Mouse (Mus musculus) left cerebral cortex, postnatal 25 days (tissue): ENCODE data around the gene Rplp1. TPM values are rescaled to one million over a fixed set of nuclear protein-coding genes. Genes with fewer than 3 reads are reported as not detected.

Experiments used
- DNase-seq, 2 experiments: peaks; one replicate each; pipeline ENCODE4 v3.0.0; 2022; ENCODE audit warnings: low spot score in 2 of 2, mixed read lengths in 1 of 2
- intact Hi-C: fragments of 180-260 bp; cut with DNase I; formaldehyde crosslinking; loops from one replicate; pipeline ENCODE4 v1.15.1; 2025
- total RNA-seq, 2 experiments: library from RNA; stranded (reverse); gene quantifications; 2 replicates each; pipeline ENCODE4 v1.2.3; 2021

The Rplp1 gene
- 1,000 to 10,000 TPM; 1,342 to 1,349 TPM for total RNA-seq

GRCm38 (mm10) chr9:61914203-61914916 lies at the start of gene Rplp1:
Gene Rplp1 (minus strand): TSS chr9:61914542.
- DNase-seq, result peak; percentile 96 to 98
- intact Hi-C loops, result no loop called here

GRCm38 (mm10) chr9:61963356-61963755 lies 49.0 kb upstream of the Rplp1 start:
- DNase-seq, result no peak
- intact Hi-C loops, result no loop called here

- intact Hi-C loops, result no loop called here
- no peak for DNase-seq
These were observed 46.8 kb upstream of the Rplp1 start for GRCm38 (mm10) chr9:61961181-61961580.

- intact Hi-C loops, result no loop called here
- DNase-seq, result no peak
These were observed 46.4 kb upstream of the Rplp1 start for GRCm38 (mm10) chr9:61960753-61961152.

GRCm38 (mm10) chr9:61959921-61960569 lies 45.7 kb upstream of the Rplp1 start:
- intact Hi-C loops, result no loop called here
- DNase-seq, result no peak

DNA sequence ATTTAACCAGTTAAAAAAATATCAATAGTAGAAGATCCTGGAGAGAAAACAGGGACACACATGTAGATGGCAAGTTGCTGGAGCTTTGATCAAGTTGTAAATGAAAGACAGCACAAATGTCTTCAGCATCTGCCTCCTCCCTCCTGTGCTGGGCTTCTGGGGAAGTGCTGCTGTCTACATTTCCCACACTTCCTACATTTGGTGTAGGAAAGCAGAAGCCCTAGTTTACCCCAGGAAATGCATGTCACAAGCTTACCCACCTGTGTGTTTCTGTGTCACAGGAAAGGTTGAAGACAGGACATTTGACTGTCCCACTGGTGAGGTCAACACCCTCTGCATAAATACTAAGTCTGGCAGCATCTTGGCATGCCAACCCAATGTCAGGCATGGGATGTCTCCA lies 40.4 kb upstream of the Rplp1 start:
- intact Hi-C loops, result no loop called here
- DNase-seq, result no peak

DNA sequence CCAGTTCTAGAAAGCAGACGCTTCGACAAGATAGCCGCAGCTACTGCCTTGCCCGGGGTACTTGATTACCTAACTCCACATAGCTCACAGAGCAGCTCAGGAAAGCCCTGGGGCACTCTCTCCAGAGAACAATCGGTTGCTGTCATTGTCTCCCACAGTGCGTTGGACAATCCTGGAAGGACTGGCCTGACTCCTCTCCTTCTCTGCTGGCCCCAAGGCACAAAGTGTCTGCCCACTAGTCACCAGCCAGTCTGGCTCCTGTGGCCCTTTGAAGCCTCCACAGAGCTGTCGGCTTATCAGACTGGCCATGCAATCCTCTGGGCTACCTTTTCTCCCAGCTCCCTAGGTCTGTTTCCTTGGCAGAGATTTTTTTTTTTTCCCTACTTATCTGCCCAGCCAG lies 37.9 kb upstream of the Rplp1 start:
- DNase-seq, result no peak
- intact Hi-C loops, result no loop called here

- intact Hi-C loops, result loop anchor here (2.0 to 5.0 kb wide), 3 partner anchors 95 to 297 kb away; partner anchors contain the start of gene Glce
- peak; percentile 71 to 73 for DNase-seq
These were observed 33.3 kb upstream of the Rplp1 start for GRCm38 (mm10) chr9:61947402-61948346.

DNA sequence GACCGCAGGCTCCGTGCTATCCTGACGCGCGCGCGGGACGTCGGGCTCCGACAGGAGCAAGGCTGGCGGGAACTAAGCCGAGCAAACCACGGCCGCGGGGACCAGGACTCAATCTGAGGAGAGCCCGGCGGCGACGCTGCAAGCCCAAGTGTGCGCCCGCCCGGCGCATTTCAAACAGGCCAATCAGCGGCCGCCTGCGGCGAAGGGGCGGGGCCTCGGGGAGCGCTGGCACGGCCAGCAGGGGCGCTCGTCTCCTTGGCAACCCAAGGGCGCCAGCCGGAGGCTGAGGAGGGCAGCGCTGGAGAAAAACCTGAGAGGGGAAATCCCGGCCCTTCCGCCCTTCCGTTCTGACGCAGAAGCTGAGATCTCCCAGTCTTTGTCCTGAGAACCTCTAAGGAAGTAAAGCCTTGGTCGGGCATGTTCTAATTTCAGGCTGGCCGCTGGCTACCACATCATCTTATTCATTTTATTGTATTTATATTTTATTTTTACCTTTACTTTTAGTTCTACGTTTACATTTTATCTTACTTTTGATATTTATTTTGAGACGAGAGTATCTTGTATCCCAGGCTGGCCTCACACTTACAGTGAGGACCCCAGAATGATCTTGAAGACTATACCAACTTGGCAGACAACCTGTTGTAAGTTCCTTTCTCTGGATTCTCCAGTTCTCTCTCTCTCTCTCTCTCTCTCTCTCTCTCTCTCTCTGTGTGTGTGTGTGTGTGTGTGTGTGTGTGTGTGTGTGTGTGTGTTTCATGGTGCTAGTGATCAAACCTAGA lies 32.5 kb upstream of the Rplp1 start, which contains the start of gene Kif23:
Kif23 (minus strand) TSS at position 152 of the 779 bp plus-strand sequence.
- DNase-seq, result peak; percentile 95
- intact Hi-C loops, result loop anchor here (5.0 kb wide), 2 partner anchors 95 to 175 kb away; partner anchors contain the start of gene Glce

DNA sequence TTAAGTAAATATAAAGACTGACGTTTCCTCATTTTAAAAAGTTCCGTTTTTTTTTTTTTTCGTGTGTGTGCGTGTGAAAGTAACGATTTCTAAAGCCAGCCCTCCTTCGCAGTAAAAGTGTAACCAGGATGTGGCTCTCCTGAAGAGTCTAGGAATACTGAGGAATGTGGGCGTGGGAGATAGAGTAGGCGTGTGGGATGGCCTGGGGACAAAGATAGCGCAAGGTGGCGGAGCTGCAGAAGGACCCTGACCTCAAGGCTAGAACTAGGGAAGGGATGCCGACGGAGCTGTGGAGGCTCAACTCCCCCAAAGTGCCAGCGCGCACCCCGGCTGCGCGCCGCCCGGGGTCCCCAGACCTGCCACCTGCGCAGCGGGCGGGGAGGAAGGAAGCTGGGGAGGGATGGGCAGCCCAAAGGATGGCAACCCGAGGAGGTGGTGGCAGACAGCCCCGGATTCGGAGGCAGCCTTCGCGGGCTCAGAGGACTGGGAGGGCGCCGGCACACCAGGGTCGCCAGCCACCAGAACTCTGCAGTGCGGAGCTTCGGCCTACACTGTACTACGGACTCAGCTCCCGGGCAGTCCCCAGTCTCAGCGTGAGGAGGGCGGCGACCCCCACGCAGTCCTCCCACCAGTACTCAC lies 31.8 kb upstream of the Rplp1 start:
- intact Hi-C loops, result loop anchor here (5.0 kb wide), 2 partner anchors 96 to 176 kb away; partner anchors contain the start of gene Glce
- DNase-seq, result peak in 1 of 2 experiments; percentile 27

DNA sequence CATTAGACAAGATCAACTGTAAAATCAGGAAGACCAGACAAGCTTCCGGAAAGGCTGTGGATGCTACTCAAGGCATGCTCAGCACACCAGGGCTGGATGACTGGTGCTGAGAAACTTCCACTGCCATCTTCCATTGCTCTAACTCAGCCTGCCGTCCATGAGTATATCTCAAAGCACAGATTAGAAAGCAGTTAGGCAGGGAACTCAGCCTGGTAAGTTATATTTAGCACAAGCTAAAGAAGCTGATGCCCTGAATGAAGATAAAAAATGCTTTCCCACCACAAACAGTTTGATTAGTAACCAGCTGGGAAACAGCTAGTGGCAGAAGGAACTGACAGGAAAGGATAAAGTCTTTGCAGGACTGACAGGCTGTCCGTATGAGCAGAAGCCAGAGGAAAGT lies 26.7 kb upstream of the Rplp1 start:
- DNase-seq, result no peak
- intact Hi-C loops, result no loop called here

DNA sequence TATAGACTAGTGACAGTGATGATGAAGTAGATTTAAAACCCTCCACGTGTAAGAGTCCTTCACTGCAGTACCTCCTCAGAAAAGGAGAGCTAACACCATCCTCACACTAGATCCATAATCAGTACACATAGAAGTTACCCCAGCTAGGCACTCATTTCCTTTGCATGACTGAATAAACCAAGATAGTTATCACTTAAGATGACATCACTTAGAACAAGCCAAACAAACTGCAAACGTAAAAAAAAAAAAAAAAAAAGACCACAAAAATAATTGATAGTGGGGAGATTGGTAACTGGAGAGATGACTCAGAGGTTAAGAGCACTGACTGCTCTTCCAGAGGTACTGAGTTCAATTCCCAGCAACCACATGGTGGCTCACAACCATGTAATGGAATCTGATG lies 19.0 kb upstream of the Rplp1 start:
- DNase-seq, result no peak
- intact Hi-C loops, result no loop called here

- intact Hi-C loops, result no loop called here
- no peak for DNase-seq
These were observed 17.7 kb upstream of the Rplp1 start for GRCm38 (mm10) chr9:61932009-61932408.

DNA sequence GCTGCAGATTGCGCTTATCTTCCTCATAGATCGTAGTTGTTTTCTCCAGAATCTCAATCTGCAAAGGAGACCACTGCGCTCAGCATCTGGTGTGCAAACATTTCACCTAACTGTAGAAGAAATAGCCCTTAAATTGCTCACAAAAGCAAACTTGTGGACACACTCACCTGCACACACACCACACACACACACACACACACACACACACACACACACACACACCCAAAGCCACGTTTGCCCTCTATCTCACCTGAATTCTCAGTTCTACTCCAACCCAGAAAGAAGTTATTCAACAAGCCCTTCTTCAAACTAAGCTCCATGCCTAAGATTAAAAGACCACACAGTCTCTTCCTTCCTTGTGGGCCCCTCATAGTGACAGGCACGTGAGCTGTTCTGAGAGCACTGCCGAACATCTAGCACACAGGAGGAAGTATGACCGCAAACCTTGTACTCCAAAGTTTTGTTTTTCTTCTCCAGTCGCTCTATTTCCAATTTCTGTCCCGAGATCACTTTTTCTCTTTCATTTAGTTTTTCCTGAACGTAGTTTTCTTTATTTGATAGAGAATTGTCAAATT lies 10.8 kb upstream of the Rplp1 start:
- intact Hi-C loops, result no loop called here

GRCm38 (mm10) chr9:61920331-61920730 lies 6.0 kb upstream of the Rplp1 start:
- no peak for DNase-seq
- intact Hi-C loops, result no loop called here

More for the DNA sequence above, 10.8 kb upstream of the Rplp1 start:
- DNase-seq, result no peak

- no peak for DNase-seq
- intact Hi-C loops, result no loop called here
These were observed 5.1 kb upstream of the Rplp1 start for GRCm38 (mm10) chr9:61919464-61919863.

- DNase-seq, result no peak
- intact Hi-C loops, result no loop called here
These were observed 3.1 kb upstream of the Rplp1 start for GRCm38 (mm10) chr9:61917436-61917835.

- intact Hi-C loops, result no loop called here
- DNase-seq, result no peak
These were observed 2.6 kb upstream of the Rplp1 start for GRCm38 (mm10) chr9:61916986-61917385.
